Mouse (Mus musculus): ENCODE results near the gene Adk. TPM values are rescaled to one million over a fixed set of nuclear protein-coding genes. Genes with fewer than 3 reads are reported as not detected.
A peak's percentile ranks its signal among the peaks of the same experiment; 100 is the strongest.

The Adk gene
- total and polyA plus RNA-seq, 3 experiments = 69.0 to 479 (median 102) TPM

GRCm38 (mm10) chr14:21050734-21051133 lies 1.6 kb upstream of the Adk start (continued):
- TF ChIP-seq RCOR1 (IDR thresholded peaks at IDR 0.05; ENCODE audit: low read depth, low read length) (no peak), MYC (IDR thresholded peaks at IDR 0.05; ENCODE audit: low read depth, low read length) (no peak), SMC3 (IDR thresholded peaks at IDR 0.05; ENCODE audit: low read depth, low read length) (peak; percentile 45), JUND (IDR thresholded peaks at IDR 0.05; ENCODE audit: low read depth, low read length) (no peak), ZNF384 (IDR thresholded peaks at IDR 0.05; ENCODE audit: low read depth, low read length) (no peak), MAZ (IDR thresholded peaks at IDR 0.05; ENCODE audit: low read depth, low read length) (no peak), TAL1 (IDR thresholded peaks at IDR 0.05; ENCODE audit: low read length) (no peak), CTCF (IDR thresholded peaks at IDR 0.05 in 2 of 3, conservative IDR thresholded peaks at IDR 0.05 in 1 of 3; ENCODE audit: control insufficient read depth in 1 of 3, insufficient read depth in 1 of 3, low read depth in 2 of 3, low read length in 3 of 3, poor library complexity in 1 of 3, severe bottlenecking in 1 of 3) (peak; percentile 64 to 79 (median 73)), TCF12 (IDR thresholded peaks at IDR 0.05; ENCODE audit: low read depth, low read length) (no peak), RAD21 (IDR thresholded peaks at IDR 0.05; ENCODE audit: low read depth, low read length) (peak; percentile 56), POLR2A (IDR thresholded peaks at IDR 0.05; ENCODE audit: control insufficient read depth in 1 of 2, insufficient read depth in 1 of 2, low read depth in 1 of 2, low read length in 2 of 2, poor library complexity in 1 of 2) (no peak), GABPA (IDR thresholded peaks at IDR 0.05; ENCODE audit: low read depth, low read length) (0 out of 2 replicates have a peak, but pooled peaks have one; percentile 15), ETS1 (IDR thresholded peaks at IDR 0.05; ENCODE audit: low read depth, low read length) (0 out of 2 replicates have a peak, but pooled peaks have one; percentile 3), HCFC1 (IDR thresholded peaks at IDR 0.05; ENCODE audit: low read depth, low read length) (peak; percentile 53; the same call in 1 of the 2 replicates), MEF2A (IDR thresholded peaks at IDR 0.05; ENCODE audit: extremely low read depth, insufficient replicate concordance, low read depth, low read length, poor library complexity, severe bottlenecking) (no peak), ZKSCAN1 (IDR thresholded peaks at IDR 0.05; ENCODE audit: low read depth, low read length) (no peak), TBP (IDR thresholded peaks at IDR 0.05; ENCODE audit: low read depth, low read length) (no peak), MAFK (IDR thresholded peaks at IDR 0.05; ENCODE audit: borderline replicate concordance, low read depth, low read length) (no peak), CHD1 (IDR thresholded peaks at IDR 0.05; ENCODE audit: low read depth, low read length) (no peak), SIN3A (IDR thresholded peaks at IDR 0.05; ENCODE audit: low read length) (peak; percentile 61; the same call in 1 of the 2 replicates), ZMIZ1 (IDR thresholded peaks at IDR 0.05; ENCODE audit: low read depth, low read length) (no peak), ZC3H11A (IDR thresholded peaks at IDR 0.05; ENCODE audit: low read depth, low read length) (peak; percentile 22; the same call in 1 of the 2 replicates)

DNA sequence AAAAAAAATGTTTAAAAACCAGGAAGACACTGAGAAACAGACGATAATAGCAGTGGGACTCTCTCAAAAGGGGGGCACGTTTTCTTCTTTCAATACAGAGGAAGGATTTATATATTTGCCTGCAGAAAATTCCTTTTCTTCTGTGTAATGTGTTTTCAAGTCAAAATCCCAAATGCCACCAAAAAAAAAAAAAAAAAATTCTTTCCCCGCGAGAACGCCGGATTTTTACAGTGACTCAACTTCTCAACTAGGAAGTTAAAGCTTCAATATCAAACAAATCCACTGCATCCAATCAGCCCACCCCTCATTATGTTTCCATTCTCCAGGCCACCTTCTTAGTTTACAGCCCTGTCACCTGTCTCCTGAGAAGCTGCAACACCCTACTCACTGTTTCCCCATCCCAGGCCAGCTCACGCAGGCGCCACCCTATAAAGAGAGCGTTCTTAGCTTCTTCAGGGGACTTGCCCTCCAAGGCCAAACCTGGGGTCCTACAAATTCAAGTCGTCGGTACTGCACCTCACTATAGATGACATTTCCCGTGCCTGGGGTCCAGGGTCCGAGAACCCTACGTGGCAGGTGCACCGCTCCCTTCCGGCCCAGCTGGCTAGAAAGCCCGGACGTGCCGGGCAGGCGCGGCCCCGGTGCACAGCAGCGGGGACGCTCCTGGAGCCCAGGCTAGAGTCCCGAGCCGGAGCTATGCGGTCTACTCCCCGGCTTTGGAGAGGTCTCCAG lies 828 bp upstream of the Adk start:
- no peaks in the 10 kb centered on the region for H3K9me3 ChIP-seq (replicated peaks; ENCODE audit: insufficient read depth, low read length)
- H3K9ac ChIP-seq (ENCODE audit: control insufficient read depth, low read depth, low read length, poor library complexity, severe bottlenecking) = peak overlapping the region; percentile 81
- peak overlapping the region; percentile 65 to 95 for H3K4me3 ChIP-seq (ENCODE audit: control insufficient read depth in 1 of 2, insufficient read depth in 1 of 2, low read depth in 2 of 2, low read length in 2 of 2)
- peaks cover 3 to 8% of the 10 kb centered on the region in 2 experiments; a peak in 3 of 4 replicates for H3K4me1 ChIP-seq (ENCODE audit: control insufficient read depth in 1 of 2, insufficient read depth in 2 of 2, low read length in 2 of 2)
- no peaks in the 10 kb centered on the region for H3K27me3 ChIP-seq (ENCODE audit: control insufficient read depth in 1 of 2, insufficient read depth in 2 of 2, low read length in 2 of 2)
- peak overlapping the region; percentile 92 for H3K27ac ChIP-seq (ENCODE audit: control insufficient read depth, low read depth, low read length)
- peaks cover 37% of the 10 kb centered on the region for H3K79me2 ChIP-seq (ENCODE audit: control insufficient read depth, insufficient read depth, low read length, poor library complexity)
- no peak for DNase-seq (ENCODE audit: low read depth, low spot score)
- H3K36me3 ChIP-seq (ENCODE audit: control insufficient read depth in 1 of 2, insufficient read depth in 2 of 2, low read length in 2 of 2) = peaks cover 0 to 10% of the 10 kb centered on the region in 2 experiments; a peak in 2 of 4 replicates
- no peak for TF ChIP-seq SIN3A (IDR thresholded peaks at IDR 0.05; ENCODE audit: low read length)
- TF ChIP-seq MXI1 (IDR thresholded peaks at IDR 0.05; ENCODE audit: low read depth, low read length) = no peak
- TF ChIP-seq UBTF (IDR thresholded peaks at IDR 0.05; ENCODE audit: borderline replicate concordance, insufficient read depth, low read depth, low read length) = no peak
- no peak for TF ChIP-seq MEF2A (IDR thresholded peaks at IDR 0.05; ENCODE audit: extremely low read depth, insufficient replicate concordance, low read depth, low read length, poor library complexity, severe bottlenecking)
- peak; percentile 85 for TF ChIP-seq ZNF384 (IDR thresholded peaks at IDR 0.05; ENCODE audit: low read depth, low read length)
- TF ChIP-seq NRF1 (IDR thresholded peaks at IDR 0.05; ENCODE audit: insufficient read depth, low read depth, low read length, poor library complexity, severe bottlenecking) = peak; percentile 42; the same call in 1 of the 2 replicates
- TF ChIP-seq CTCF (IDR thresholded peaks at IDR 0.05 in 2 of 3, conservative IDR thresholded peaks at IDR 0.05 in 1 of 3; ENCODE audit: control insufficient read depth in 1 of 3, insufficient read depth in 1 of 3, low read depth in 2 of 3, low read length in 3 of 3, poor library complexity in 1 of 3, severe bottlenecking in 1 of 3) = no peak
- TF ChIP-seq JUND (IDR thresholded peaks at IDR 0.05; ENCODE audit: low read depth, low read length) = no peak
- peak in 1 of 2 experiments; percentile 45; a peak in 2 of 4 replicates for TF ChIP-seq POLR2A (IDR thresholded peaks at IDR 0.05; ENCODE audit: control insufficient read depth in 1 of 2, insufficient read depth in 1 of 2, low read depth in 1 of 2, low read length in 2 of 2, poor library complexity in 1 of 2)
- TF ChIP-seq ZC3H11A (IDR thresholded peaks at IDR 0.05; ENCODE audit: low read depth, low read length) = no peak
- TF ChIP-seq ZMIZ1 (IDR thresholded peaks at IDR 0.05; ENCODE audit: low read depth, low read length) = no peak; the same call in 1 of the 2 replicates
- TF ChIP-seq USF1 (IDR thresholded peaks at IDR 0.05; ENCODE audit: low read depth, low read length) = no peak
- no peak; the same call in 1 of the 2 replicates for TF ChIP-seq NELFE (IDR thresholded peaks at IDR 0.05; ENCODE audit: low read depth, low read length)
